Mouse (Mus musculus): Measurements from ENCODE around the gene Hsdl1. TPM values are rescaled to one million over a fixed set of nuclear protein-coding genes. Genes with fewer than 3 reads are reported as not detected.
A peak's percentile ranks its signal among the peaks of the same experiment; 100 is the strongest.

Gene Hsdl1
- 25.0 and 25.5 TPM in 2 replicates for polyA plus RNA-seq (2016; fragmentation: Nextera tagmentation; extraction: Ambion mirVana)

GRCm38 (mm10) chr8:119574437-119575365, at the start of gene Hsdl1, which contains the start of gene Dnaaf1:
Gene Hsdl1, minus strand, starts transcription at chr8:119575183.
Gene Dnaaf1, plus strand, starts transcription at chr8:119575235.
- Histone ChIP-seq H3K4me3 (peak within 1 kb of the TSS; percentile 85), H3K4me2 (peak within 1 kb of the TSS; percentile 97), H3K27ac (peak within 1 kb of the TSS; percentile 79), H3K4me1 (peaks cover 73% of the 10 kb centered on the region), H3K27me3 (replicated peaks) (peaks cover 22% of the 10 kb centered on the region), H3K9ac (peak within 1 kb of the TSS; percentile 84), H3K9me3 (replicated peaks) (no peaks in the 10 kb centered on the region), H3K36me3 (no peaks in the 10 kb centered on the region)
- WGBS (ENCODE audit: insufficient replicate concordance), result under 1% methylated on average over 75 of the region's 97 CpGs
- ATAC-seq, result peak; percentile 88

GRCm38 (mm10) chr8:119623744-119624143, 48.8 kb upstream of the Hsdl1 start:
- H3K27me3 ChIP-seq (replicated peaks), result peaks cover 43% of the 10 kb centered on the region
- no peak for ATAC-seq
- H3K4me1 ChIP-seq, result peaks cover 16% of the 10 kb centered on the region
- no peak overlapping the region for H3K4me2 ChIP-seq
- H3K36me3 ChIP-seq, result no peaks in the 10 kb centered on the region
- no peak overlapping the region for H3K27ac ChIP-seq
- WGBS (ENCODE audit: insufficient replicate concordance), result 71% methylated on average over 1 of the region's 1 CpGs
- no peaks in the 10 kb centered on the region for H3K9me3 ChIP-seq (replicated peaks)
- no peak overlapping the region for H3K9ac ChIP-seq
- H3K4me3 ChIP-seq, result no peak overlapping the region

DNA sequence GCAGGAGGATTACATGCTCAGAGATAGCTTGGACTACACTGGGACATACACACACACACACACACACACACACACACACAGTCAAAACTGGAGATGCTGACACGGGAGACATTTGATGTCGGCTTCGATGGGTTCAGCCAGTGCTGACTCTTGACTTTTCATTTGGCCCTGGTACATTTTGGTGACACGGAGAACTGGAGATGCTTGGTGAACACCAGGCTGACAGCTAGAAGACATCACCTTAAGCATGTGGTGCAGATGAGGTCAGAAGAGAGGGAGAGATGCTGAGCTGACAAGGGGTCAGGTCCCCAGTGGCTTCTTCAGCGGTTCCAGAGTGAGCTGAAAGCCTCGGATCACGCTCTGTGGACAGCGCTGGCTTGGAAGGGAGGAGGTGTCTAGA, 48.1 kb upstream of the Hsdl1 start:
- no peak overlapping the region for H3K27ac ChIP-seq
- H3K27me3 ChIP-seq (replicated peaks), result peaks cover 43% of the 10 kb centered on the region
- H3K9me3 ChIP-seq (replicated peaks), result no peaks in the 10 kb centered on the region
- whole genome bisulfite sequencing (ENCODE audit: insufficient replicate concordance), result 73% methylated on average over 8 of the region's 8 CpGs
- H3K4me2 ChIP-seq, result no peak overlapping the region
- H3K9ac ChIP-seq, result no peak overlapping the region
- no peaks in the 10 kb centered on the region for H3K36me3 ChIP-seq
- no peak overlapping the region for H3K4me3 ChIP-seq
- ATAC-seq, result no peak
- H3K4me1 ChIP-seq, result peaks cover 16% of the 10 kb centered on the region

GRCm38 (mm10) chr8:119622555-119622954, 47.6 kb upstream of the Hsdl1 start:
- Histone ChIP-seq H3K9me3 (replicated peaks) (no peaks in the 10 kb centered on the region), H3K36me3 (no peaks in the 10 kb centered on the region), H3K27ac (no peak overlapping the region), H3K4me1 (peaks cover 10% of the 10 kb centered on the region), H3K4me2 (no peak overlapping the region), H3K4me3 (no peak overlapping the region), H3K9ac (no peak overlapping the region), H3K27me3 (replicated peaks) (peaks cover 46% of the 10 kb centered on the region)
- ATAC-seq, result no peak
- 53% methylated on average over 4 of the region's 4 CpGs for WGBS (ENCODE audit: insufficient replicate concordance)

- no peak overlapping the region for H3K4me3 ChIP-seq
- H3K4me1 ChIP-seq, result no peaks in the 10 kb centered on the region
- no peak for ATAC-seq
- H3K9ac ChIP-seq, result no peak overlapping the region
- H3K27ac ChIP-seq, result no peak overlapping the region
- no peak overlapping the region for H3K4me2 ChIP-seq
- H3K27me3 ChIP-seq (replicated peaks), result peaks cover 57% of the 10 kb centered on the region
- no peaks in the 10 kb centered on the region for H3K9me3 ChIP-seq (replicated peaks)
- H3K36me3 ChIP-seq, result no peaks in the 10 kb centered on the region
- WGBS (ENCODE audit: insufficient replicate concordance), result 69% methylated on average over 14 of the region's 14 CpGs
These were observed 46.0 kb upstream of the Hsdl1 start for GRCm38 (mm10) chr8:119620848-119621465.

- no peak overlapping the region for H3K9ac ChIP-seq
These were observed 45.3 kb upstream of the Hsdl1 start for GRCm38 (mm10) chr8:119620116-119620840.

DNA sequence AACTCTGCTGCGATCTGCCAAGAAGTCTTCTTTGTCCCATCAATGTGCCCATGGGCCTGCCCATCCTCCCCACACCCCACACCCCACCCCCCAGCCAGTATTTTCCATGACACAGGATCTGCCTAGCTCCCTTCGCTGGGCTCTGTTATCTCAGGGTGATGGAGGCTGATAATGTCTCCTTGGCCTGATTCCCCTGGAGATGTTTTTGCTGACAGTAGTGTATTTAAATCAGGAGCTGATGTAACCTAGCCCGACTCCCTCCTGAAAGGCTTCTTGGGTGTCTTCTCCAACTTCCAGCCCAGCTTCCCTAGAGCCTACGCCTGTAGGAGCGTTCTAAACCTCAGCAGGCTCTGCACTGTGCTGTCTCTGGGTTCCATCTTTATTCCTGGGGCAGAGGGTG, 43.9 kb upstream of the Hsdl1 start:
- Histone ChIP-seq H3K27me3 (replicated peaks) (peaks cover 52% of the 10 kb centered on the region), H3K9me3 (replicated peaks) (no peaks in the 10 kb centered on the region), H3K36me3 (no peaks in the 10 kb centered on the region), H3K4me3 (no peak overlapping the region), H3K27ac (no peak overlapping the region), H3K4me1 (no peaks in the 10 kb centered on the region), H3K4me2 (no peak overlapping the region), H3K9ac (no peak overlapping the region)
- WGBS (ENCODE audit: insufficient replicate concordance), result 41% methylated on average over 5 of the region's 5 CpGs
- no peak for ATAC-seq

More at GRCm38 (mm10) chr8:119620116-119620840, 45.3 kb upstream of the Hsdl1 start:
- peaks cover 56% of the 10 kb centered on the region for H3K27me3 ChIP-seq (replicated peaks)
- H3K9me3 ChIP-seq (replicated peaks), result no peaks in the 10 kb centered on the region
- 41% methylated on average over 6 of the region's 6 CpGs for WGBS (ENCODE audit: insufficient replicate concordance)
- H3K27ac ChIP-seq, result no peak overlapping the region
- H3K4me3 ChIP-seq, result no peak overlapping the region
- no peaks in the 10 kb centered on the region for H3K4me1 ChIP-seq
- no peak overlapping the region for H3K4me2 ChIP-seq
- no peaks in the 10 kb centered on the region for H3K36me3 ChIP-seq
- no peak for ATAC-seq

GRCm38 (mm10) chr8:119617586-119617985, 42.6 kb upstream of the Hsdl1 start:
- H3K27me3 ChIP-seq (replicated peaks), result peaks cover 54% of the 10 kb centered on the region
- H3K27ac ChIP-seq, result no peak overlapping the region
- H3K4me3 ChIP-seq, result no peak overlapping the region
- no peaks in the 10 kb centered on the region for H3K36me3 ChIP-seq
- H3K4me2 ChIP-seq, result no peak overlapping the region
- H3K9ac ChIP-seq, result no peak overlapping the region
- WGBS (ENCODE audit: insufficient replicate concordance), result 61% methylated on average over 5 of the region's 5 CpGs
- H3K4me1 ChIP-seq, result no peaks in the 10 kb centered on the region
- no peaks in the 10 kb centered on the region for H3K9me3 ChIP-seq (replicated peaks)
- ATAC-seq, result no peak

- H3K9me3 ChIP-seq (replicated peaks), result no peaks in the 10 kb centered on the region
- H3K27me3 ChIP-seq (replicated peaks), result peaks cover 52% of the 10 kb centered on the region
- WGBS (ENCODE audit: insufficient replicate concordance), result 80% methylated on average over 4 of the region's 4 CpGs
- no peak overlapping the region for H3K27ac ChIP-seq
- no peaks in the 10 kb centered on the region for H3K36me3 ChIP-seq
- H3K9ac ChIP-seq, result no peak overlapping the region
- H3K4me3 ChIP-seq, result no peak overlapping the region
- no peak for ATAC-seq
- H3K4me1 ChIP-seq, result no peaks in the 10 kb centered on the region
- no peak overlapping the region for H3K4me2 ChIP-seq
These were observed 41.8 kb upstream of the Hsdl1 start for GRCm38 (mm10) chr8:119616811-119617210.

DNA sequence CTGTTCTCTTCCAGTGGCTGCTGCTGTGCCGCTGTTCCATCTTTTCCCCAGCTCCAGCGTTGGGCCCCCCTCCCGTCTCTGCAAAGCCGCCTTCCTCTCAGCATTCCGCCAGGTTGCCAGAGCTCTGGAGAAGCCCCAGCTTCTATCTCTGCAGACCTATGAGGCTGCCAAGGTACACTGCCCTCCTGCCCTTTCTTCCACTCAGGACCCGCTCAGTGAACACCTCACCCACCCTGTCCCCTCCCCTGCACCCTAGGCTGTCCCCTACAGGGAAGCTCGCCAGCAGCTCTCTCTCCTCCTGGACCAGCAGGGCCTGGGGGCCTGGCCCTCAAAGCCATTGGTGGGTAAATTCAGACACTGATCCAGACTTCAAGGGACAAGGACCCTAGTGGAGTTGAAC, 41.4 kb upstream of the Hsdl1 start:
- 76% methylated on average over 7 of the region's 7 CpGs for WGBS (ENCODE audit: insufficient replicate concordance)
- Histone ChIP-seq H3K36me3 (no peaks in the 10 kb centered on the region), H3K27me3 (replicated peaks) (peaks cover 48% of the 10 kb centered on the region), H3K27ac (no peak overlapping the region), H3K4me1 (no peaks in the 10 kb centered on the region), H3K9ac (no peak overlapping the region), H3K4me2 (no peak overlapping the region), H3K4me3 (no peak overlapping the region), H3K9me3 (replicated peaks) (no peaks in the 10 kb centered on the region)
- no peak for ATAC-seq

DNA sequence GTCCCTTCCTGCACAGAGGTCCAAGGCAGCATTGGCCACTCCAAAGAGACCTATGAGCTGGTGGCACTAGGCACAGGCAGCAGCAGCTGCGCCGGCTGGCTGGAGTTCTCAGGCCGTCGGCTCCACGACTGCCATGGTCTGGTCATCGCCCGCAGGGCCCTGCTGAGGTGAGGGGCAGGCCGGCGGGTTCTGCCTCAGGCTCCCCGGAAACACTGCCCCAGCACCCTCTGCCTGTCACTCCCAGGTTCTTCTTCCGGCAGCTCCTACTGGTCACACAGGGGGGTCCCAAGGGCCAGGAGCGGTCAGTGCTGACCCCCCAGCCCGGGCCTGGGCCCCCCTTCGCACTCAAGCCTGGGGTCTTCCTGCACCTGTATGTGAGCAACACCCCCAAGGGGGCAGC, 40.1 kb upstream of the Hsdl1 start:
- H3K27ac ChIP-seq, result no peak overlapping the region
- no peaks in the 10 kb centered on the region for H3K36me3 ChIP-seq
- no peak overlapping the region for H3K4me2 ChIP-seq
- no peak for ATAC-seq
- H3K9ac ChIP-seq, result no peak overlapping the region
- no peaks in the 10 kb centered on the region for H3K9me3 ChIP-seq (replicated peaks)
- no peak overlapping the region for H3K4me3 ChIP-seq
- 66% methylated on average over 14 of the region's 14 CpGs for WGBS (ENCODE audit: insufficient replicate concordance)
- peaks cover 44% of the 10 kb centered on the region for H3K27me3 ChIP-seq (replicated peaks)
- H3K4me1 ChIP-seq, result no peaks in the 10 kb centered on the region

- peaks cover 13% of the 10 kb centered on the region for H3K9me3 ChIP-seq (replicated peaks)
- no peaks in the 10 kb centered on the region for H3K4me1 ChIP-seq
- H3K9ac ChIP-seq, result no peak within 1 kb of the TSS
- ATAC-seq, result no peak
- H3K27ac ChIP-seq, result no peak within 1 kb of the TSS
- peaks cover 38% of the 10 kb centered on the region for H3K27me3 ChIP-seq (replicated peaks)
- 57% methylated on average over 26 of the region's 26 CpGs for WGBS (ENCODE audit: insufficient replicate concordance)
- H3K4me3 ChIP-seq, result no peak within 1 kb of the TSS
- no peaks in the 10 kb centered on the region for H3K36me3 ChIP-seq
- H3K4me2 ChIP-seq, result no peak within 1 kb of the TSS
These were observed 37.5 kb upstream of the Hsdl1 start, which contains the start of gene Adad2 for GRCm38 (mm10) chr8:119612471-119612870. Gene Adad2, plus strand, starts transcription at chr8:119612747.

Data from liver, embryonic 12.5 days (tissue).